Mouse (Mus musculus) embryo, embryonic 10 days (tissue): ENCODE data around the gene Neurod2.

Source experiments
- DNase-seq: peaks from one replicate; pipeline ENCODE4 v3.0.0-alpha.2; 2015; ENCODE audit warnings: low spot score

Gene Neurod2

GRCm38 (mm10) chr11:98332186-98332585, 2.7 kb upstream of the Neurod2 start:
- DNase-seq = no peak

GRCm38 (mm10) chr11:98331401-98331800, 2.0 kb upstream of the Neurod2 start:
- no peak for DNase-seq

- DNase-seq = no peak
Measured at GRCm38 (mm10) chr11:98330745-98331204, 1.3 kb upstream of the Neurod2 start.

- DNase-seq = no peak
Measured at GRCm38 (mm10) chr11:98329960-98330744, 704 bp upstream of the Neurod2 start.

- no peak for DNase-seq
Measured at GRCm38 (mm10) chr11:98328371-98329069, 928 bp downstream of the Neurod2 start.

- peak; percentile 52 for DNase-seq
Measured at GRCm38 (mm10) chr11:98328031-98328370, 1.4 kb downstream of the Neurod2 start.

GRCm38 (mm10) chr11:98327136-98328030, 2.1 kb downstream of the Neurod2 start:
- DNase-seq = peak; percentile 55

GRCm38 (mm10) chr11:98326741-98327135, 2.7 kb downstream of the Neurod2 start:
- DNase-seq = no peak

GRCm38 (mm10) chr11:98325821-98326218, 3.6 kb downstream of the Neurod2 start:
- DNase-seq = no peak

GRCm38 (mm10) chr11:98325191-98325820, 4.1 kb downstream of the Neurod2 start:
- no peak for DNase-seq

- DNase-seq = peak; percentile 73
Measured at GRCm38 (mm10) chr11:98323933-98324332, 5.5 kb downstream of the Neurod2 start.

- DNase-seq = no peak
Measured at GRCm38 (mm10) chr11:98323136-98323866, 6.1 kb downstream of the Neurod2 start.

GRCm38 (mm10) chr11:98322159-98322558, 7.3 kb downstream of the Neurod2 start:
- no peak for DNase-seq

- no peak for DNase-seq
Measured at GRCm38 (mm10) chr11:98321677-98322003, 7.8 kb downstream of the Neurod2 start.

- no peak for DNase-seq
Measured at GRCm38 (mm10) chr11:98320806-98321676, 8.4 kb downstream of the Neurod2 start.

- no peak for DNase-seq
Measured at GRCm38 (mm10) chr11:98320381-98320780, 9.1 kb downstream of the Neurod2 start.

- DNase-seq = no peak
Measured at GRCm38 (mm10) chr11:98319944-98320343, 9.5 kb downstream of the Neurod2 start.

GRCm38 (mm10) chr11:98319544-98319943, 9.9 kb downstream of the Neurod2 start:
- no peak for DNase-seq

- DNase-seq = no peak
Measured at GRCm38 (mm10) chr11:98319120-98319519, 10.3 kb downstream of the Neurod2 start.

- no peak for DNase-seq
Measured at GRCm38 (mm10) chr11:98318421-98319116, 10.9 kb downstream of the Neurod2 start.
